14 mouse cellular contexts compared by ENCODE assay signal in genomic region chr4:118074236-118074635, GRCm38 (mm10).
DNase-seq lines count a peak whose midpoint lies in the region; TF ChIP-seq lines count a peak whose summit lies in the region.
"Had no signal": no experiment of that assay in that cellular context is flagged by ENCODE, and none has a peak within 500 bp of the region (broad histone marks: within the 10 kb centered on the region; RNA-seq: fewer than 3 reads in every experiment).

No protein-coding gene starts in this region.

- peak; percentile 39 for TF ChIP-seq CTCF in kidney, adult 2 months (conservative IDR thresholded peaks at IDR 0.05; ENCODE audit: insufficient read depth, insufficient read length, low read depth, low read length)

- no peak overlapping the region for H3K27ac ChIP-seq in kidney, adult 2 months (ENCODE audit: insufficient read depth, low read depth, low read length)
- H3K27ac ChIP-seq: limb, embryonic 10.5 days had no signal

- H3K4me3 ChIP-seq in kidney, adult 2 months (ENCODE audit: insufficient read depth, low read depth, low read length): no peak overlapping the region
- H3K4me3 ChIP-seq: limb, embryonic 10.5 days had no signal

- no peaks in the 10 kb centered on the region for H3K36me3 ChIP-seq in kidney, adult 2 months (ENCODE audit: control insufficient read depth, insufficient read depth, low read length)

- no peaks in the 10 kb centered on the region for H3K4me1 ChIP-seq in kidney, adult 2 months (ENCODE audit: control insufficient read depth, insufficient read depth, low read length)

- WGBS in kidney, adult 2 months: 87% methylated on average over 4 of the region's 4 CpGs

- TF ChIP-seq POLR2A in kidney, adult 2 months (IDR thresholded peaks at IDR 0.05; ENCODE audit: low read depth, low read length): no peak

- H3K27me3 ChIP-seq in kidney, adult 2 months (replicated peaks; ENCODE audit: control insufficient read depth, insufficient read depth, low read length): no peaks in the 10 kb centered on the region

- no peak for DNase-seq in kidney, adult 2 months
- no peak for DNase-seq in kidney, adult 11 months
- DNase-seq in thymus, postnatal 14 days: peak; percentile 14
- no peak for DNase-seq in thymus, adult 18-20 months
- DNase-seq in R1 (ENCODE audit: low read depth, low spot score): peak; percentile 58
- no peak for DNase-seq in c-Kit-positive CD71-positive TER-119-positive erythroid progenitor cells, embryonic 14.5 days (ENCODE audit: low spot score)
- DNase-seq in ovary, postnatal 10 days (ENCODE audit: low spot score): no peak
- DNase-seq: adrenal gland, postnatal 10 days; cerebellum, adult 11 months; kidney, adult 9 months; layer of hippocampus, adult 9-11 months; midbrain, embryonic 14.5 days; right cerebral cortex, postnatal 14 days had no signal

Comparison
In these comparisons a context has a peak if more than half of its experiments do, and no peak if none do; other contexts are left out.
1. DNase-seq: peak in thymus, postnatal 14 days (single experiment) and R1 (single experiment); none in kidney, adult 2 months (single experiment), kidney, adult 11 months (single experiment), thymus, adult 18-20 months (0 of 2), c-Kit-positive CD71-positive TER-119-positive erythroid progenitor cells, embryonic 14.5 days (single experiment) and ovary, postnatal 10 days (single experiment).